ENCODE assay signal across 11 mouse cellular contexts in genomic region chr2:6707959-6708519, GRCm38 (mm10).
DNase-seq lines count a peak whose midpoint lies in the region; ATAC-seq and TF ChIP-seq lines count a peak whose summit lies in the region.
"Had no signal": no experiment of that assay in that cellular context is flagged by ENCODE, and none has a peak within 500 bp of the region (broad histone marks: within the 10 kb centered on the region; RNA-seq: fewer than 3 reads in every experiment).

No protein-coding gene starts in this region.

- no peak for TF ChIP-seq POLR2A in brain, embryonic 14.5 days (IDR thresholded peaks at IDR 0.05; ENCODE audit: borderline replicate concordance, extremely low read depth, insufficient read depth, insufficient read length, poor library complexity, severe bottlenecking)

- no peaks in the 10 kb centered on the region for H3K27me3 ChIP-seq in kidney, embryonic 15.5 days
- H3K27me3 ChIP-seq in kidney, embryonic 14.5 days (ENCODE audit: control insufficient read depth, insufficient read depth, low read length): no peaks in the 10 kb centered on the region
- no peaks in the 10 kb centered on the region for H3K27me3 ChIP-seq in hindbrain, embryonic 15.5 days
- H3K27me3 ChIP-seq: Patski; stomach, embryonic 15.5 days had no signal

- H3K4me3 ChIP-seq in kidney, embryonic 15.5 days (replicated peaks): no peak overlapping the region
- no peak overlapping the region for H3K4me3 ChIP-seq in kidney, embryonic 14.5 days (ENCODE audit: low read length)
- H3K4me3 ChIP-seq in hindbrain, embryonic 15.5 days: no peak overlapping the region
- H3K4me3 ChIP-seq: stomach, embryonic 15.5 days had no signal

- H3K36me3 ChIP-seq in kidney, embryonic 15.5 days: no peaks in the 10 kb centered on the region
- no peaks in the 10 kb centered on the region for H3K36me3 ChIP-seq in kidney, embryonic 14.5 days (ENCODE audit: control insufficient read depth, insufficient read depth, low read length)
- no peaks in the 10 kb centered on the region for H3K36me3 ChIP-seq in hindbrain, embryonic 15.5 days
- H3K36me3 ChIP-seq: stomach, embryonic 15.5 days had no signal

- 0 out of 2 replicates have a peak, but pooled peaks have one; percentile 18 for ATAC-seq in kidney, embryonic 15.5 days (replicated peaks; ENCODE audit: low FRiP score)
- no peak for ATAC-seq in kidney, embryonic 14.5 days (ENCODE audit: low FRiP score, low TSS enrichment)
- 0 out of 2 replicates have a peak, but pooled peaks have one; percentile 38 for ATAC-seq in hindbrain, embryonic 15.5 days (ENCODE audit: low FRiP score, low read depth)
- ATAC-seq: Patski had no signal

- no peaks in the 10 kb centered on the region for H3K9me3 ChIP-seq in kidney, embryonic 15.5 days (replicated peaks)
- no peaks in the 10 kb centered on the region for H3K9me3 ChIP-seq in kidney, embryonic 14.5 days (ENCODE audit: control insufficient read depth, low read length)
- H3K9me3 ChIP-seq in hindbrain, embryonic 15.5 days: no peaks in the 10 kb centered on the region
- H3K9me3 ChIP-seq: stomach, embryonic 15.5 days had no signal

- no peak for TF ChIP-seq CTCF in brain, embryonic 14.5 days (IDR thresholded peaks at IDR 0.05; ENCODE audit: borderline replicate concordance, extremely low read depth, insufficient read depth, insufficient read length)

- peak; percentile 78 for DNase-seq in A20 (ENCODE audit: low read depth, low spot score)
- DNase-seq in brain, embryonic 14.5 days (ENCODE audit: low read depth): peak; percentile 75
- no peak for DNase-seq in adrenal gland, postnatal 10 days
- no peak for DNase-seq in natural killer cell, adult 2 months (ENCODE audit: low spot score in 2 of 2)
- DNase-seq in cerebellum, adult 8-10 months: no peak
- DNase-seq: cerebellum, adult 2 months had no signal

- no peaks in the 10 kb centered on the region for H3K4me1 ChIP-seq in kidney, embryonic 15.5 days
- H3K4me1 ChIP-seq in kidney, embryonic 14.5 days (ENCODE audit: control insufficient read depth, insufficient read depth, low read length): peaks cover 4% of the 10 kb centered on the region; the same call in 1 of the 2 replicates
- peaks cover 7% of the 10 kb centered on the region for H3K4me1 ChIP-seq in hindbrain, embryonic 15.5 days (replicated peaks)
- H3K4me1 ChIP-seq: stomach, embryonic 15.5 days had no signal

- WGBS in kidney, embryonic 15.5 days: 36% methylated on average over 5 of the region's 5 CpGs
- 38% methylated on average over 5 of the region's 5 CpGs for WGBS in kidney, embryonic 14.5 days
- WGBS in hindbrain, embryonic 15.5 days: 27% methylated on average over 5 of the region's 5 CpGs

- no peak overlapping the region for H3K9ac ChIP-seq in kidney, embryonic 15.5 days
- no peak overlapping the region for H3K9ac ChIP-seq in kidney, embryonic 14.5 days (ENCODE audit: low read depth, low read length)
- H3K9ac ChIP-seq in hindbrain, embryonic 15.5 days: no peak overlapping the region
- H3K9ac ChIP-seq: stomach, embryonic 15.5 days had no signal

- no peak overlapping the region for H3K4me2 ChIP-seq in kidney, embryonic 15.5 days
- no peak overlapping the region for H3K4me2 ChIP-seq in kidney, embryonic 14.5 days (replicated peaks; ENCODE audit: low read depth, low read length)
- H3K4me2 ChIP-seq in hindbrain, embryonic 15.5 days: no peak overlapping the region
- H3K4me2 ChIP-seq: stomach, embryonic 15.5 days had no signal

- H3K27ac ChIP-seq in kidney, embryonic 15.5 days: no peak overlapping the region
- H3K27ac ChIP-seq in kidney, embryonic 14.5 days (ENCODE audit: low read depth, low read length): no peak overlapping the region
- H3K27ac ChIP-seq in hindbrain, embryonic 15.5 days (replicated peaks): no peak overlapping the region; the same call in 1 of the 2 replicates
- H3K27ac ChIP-seq: stomach, embryonic 15.5 days had no signal

Comparison
In these comparisons a context has a peak if more than half of its experiments do, and no peak if none do; other contexts are left out.
1. DNase-seq: peak in A20 (single experiment) and brain, embryonic 14.5 days (single experiment); none in adrenal gland, postnatal 10 days (single experiment), natural killer cell, adult 2 months (0 of 2) and cerebellum, adult 8-10 months (single experiment).